Mouse (Mus musculus): ENCODE data around the gene Ntm.

Ntm gene

DNA sequence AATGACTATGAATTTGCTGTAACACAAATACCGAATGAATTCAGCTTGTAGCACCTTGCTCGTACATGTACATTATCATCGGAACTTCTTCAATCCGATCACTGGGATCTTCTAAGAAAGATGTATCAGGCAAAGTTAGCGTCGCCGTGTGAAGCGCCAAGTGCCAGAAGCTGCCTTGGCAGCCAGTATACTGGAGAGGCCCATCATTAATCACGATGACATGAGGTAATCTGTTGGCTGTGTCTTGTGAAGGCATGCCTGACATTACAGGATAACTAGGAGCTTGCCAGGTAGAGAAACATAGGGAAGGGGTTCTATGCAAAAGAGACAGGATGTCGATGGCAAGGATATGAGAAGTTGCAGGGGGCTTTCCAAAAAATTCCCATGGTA, 376.6 kb downstream of the Ntm start:
- DNase-seq (ENCODE audit: low spot score in 2 of 2): no peak

DNA sequence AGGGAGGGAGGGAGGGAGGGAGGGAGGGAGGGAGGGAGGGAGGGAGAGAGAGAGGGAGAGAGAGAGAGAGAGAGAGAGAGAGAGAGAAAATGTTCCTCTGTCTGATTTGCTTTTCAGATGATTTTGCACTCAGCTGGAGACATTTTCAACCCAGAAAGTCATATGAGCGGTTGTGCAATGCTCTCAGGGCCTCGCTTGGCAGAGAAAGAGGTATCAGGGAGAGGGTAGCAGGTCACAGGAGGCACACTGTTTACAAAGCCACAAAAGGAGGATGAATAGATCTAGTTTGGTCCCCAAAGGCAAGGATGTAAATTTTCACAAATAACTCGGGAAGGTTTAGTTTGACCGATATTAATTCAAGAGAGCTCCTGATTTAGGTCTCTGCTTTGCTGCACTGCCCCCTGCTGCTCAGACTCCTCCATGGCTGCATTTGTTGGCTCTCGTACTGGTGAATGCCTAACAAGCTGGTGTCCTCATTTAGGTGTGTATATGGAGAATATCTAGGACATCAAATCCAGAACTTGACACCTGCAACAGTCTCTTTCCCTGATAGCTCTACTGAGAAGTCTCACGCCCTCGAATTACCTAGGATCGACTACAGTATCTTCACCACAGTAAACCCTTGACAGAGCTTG, 377.1 kb downstream of the Ntm start:
- DNase-seq (ENCODE audit: low spot score in 2 of 2): peak; percentile 4 to 6

DNA sequence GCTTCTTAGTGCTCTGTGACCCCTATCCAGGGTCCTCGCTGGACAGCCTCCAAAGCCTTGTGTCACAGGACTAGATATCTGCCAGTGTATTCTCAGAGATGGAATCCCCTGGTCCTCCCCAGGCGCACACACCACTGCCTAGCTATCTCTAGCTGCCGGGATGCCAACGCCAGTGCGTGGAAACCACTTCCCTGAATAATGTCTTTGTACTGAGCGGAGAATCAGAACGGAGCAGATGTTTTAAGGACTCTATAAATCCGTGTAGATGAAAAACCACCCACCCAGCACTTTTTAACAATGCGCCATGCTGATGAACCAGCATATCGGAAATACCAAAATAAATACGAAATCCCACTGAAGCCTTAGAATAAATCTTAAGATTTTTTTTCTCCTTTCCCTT, 384.7 kb downstream of the Ntm start:
- DNase-seq (ENCODE audit: low spot score in 2 of 2): no peak

GRCm38 (mm10) chr9:29576051-29576533, 386.8 kb downstream of the Ntm start:
- no peak for DNase-seq (ENCODE audit: low spot score in 2 of 2)

- DNase-seq (ENCODE audit: low spot score in 2 of 2): no peak
These were observed 388.4 kb downstream of the Ntm start for GRCm38 (mm10) chr9:29574548-29574947.

GRCm38 (mm10) chr9:29568571-29568970, 394.4 kb downstream of the Ntm start:
- DNase-seq (ENCODE audit: low spot score in 2 of 2): no peak

GRCm38 (mm10) chr9:29562419-29563071, 400.4 kb downstream of the Ntm start:
- no peak for DNase-seq (ENCODE audit: low spot score in 2 of 2)

DNA sequence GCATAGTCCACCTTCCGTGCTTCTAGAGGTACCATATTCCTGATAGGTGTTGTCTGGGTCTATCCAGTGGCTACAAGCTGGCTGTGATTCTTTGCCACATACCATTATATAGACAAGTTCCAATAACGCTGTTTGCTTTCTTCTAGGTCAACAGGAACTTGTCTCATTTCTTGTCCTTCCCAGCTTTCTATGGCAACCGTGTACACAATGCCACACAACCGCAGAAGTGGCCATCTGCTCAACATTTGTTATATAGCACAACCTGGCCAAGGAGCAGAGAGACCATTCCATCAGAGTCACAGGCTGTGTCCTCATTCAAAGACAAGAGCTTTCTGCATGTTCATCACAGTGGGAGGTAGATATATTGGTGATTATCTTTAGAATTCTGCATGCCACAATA, 404.0 kb downstream of the Ntm start:
- no peak for DNase-seq (ENCODE audit: low spot score in 2 of 2)

DNA sequence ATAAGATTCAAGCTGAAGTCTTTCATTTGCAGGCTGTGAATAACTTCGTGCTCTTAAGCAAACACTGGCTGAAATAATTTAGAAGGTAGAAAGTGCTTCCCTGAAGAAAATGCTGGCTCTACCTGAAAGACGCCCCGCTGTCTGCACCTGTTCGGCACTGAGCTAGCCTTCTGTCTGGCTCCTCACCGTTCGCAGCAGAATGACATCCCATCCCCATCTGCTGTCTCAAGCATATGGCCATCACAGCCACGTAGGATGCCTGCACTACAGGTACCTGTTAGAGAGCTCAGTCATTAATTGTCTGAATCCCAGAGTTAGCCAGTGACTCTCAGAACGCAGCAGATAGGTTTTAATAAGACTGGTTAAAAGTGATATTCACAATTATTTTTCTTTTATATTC, 412.4 kb downstream of the Ntm start:
- DNase-seq (ENCODE audit: low spot score in 2 of 2): no peak

DNA sequence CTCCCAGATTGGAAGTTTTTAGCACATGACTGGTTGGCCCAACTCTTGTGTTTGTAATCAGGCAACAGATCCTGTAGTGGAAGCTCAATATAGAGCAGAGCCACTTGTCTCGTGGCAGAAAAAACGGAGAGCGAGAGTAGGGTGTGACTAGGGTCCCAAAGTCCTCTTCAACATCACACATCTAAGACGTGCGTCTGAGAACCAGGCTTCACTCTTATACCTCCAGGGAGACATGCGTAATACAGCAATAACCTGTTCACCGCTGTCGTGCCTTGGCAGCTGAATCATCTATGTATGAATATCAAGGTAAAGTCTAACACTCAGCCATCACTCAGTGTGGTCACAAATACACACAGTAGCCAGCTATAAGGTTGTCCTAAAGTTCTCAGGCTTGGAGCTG, 412.8 kb downstream of the Ntm start:
- DNase-seq (ENCODE audit: low spot score in 2 of 2): no peak

GRCm38 (mm10) chr9:29536415-29536814, 426.5 kb downstream of the Ntm start:
- DNase-seq (ENCODE audit: low spot score in 2 of 2): no peak

DNA sequence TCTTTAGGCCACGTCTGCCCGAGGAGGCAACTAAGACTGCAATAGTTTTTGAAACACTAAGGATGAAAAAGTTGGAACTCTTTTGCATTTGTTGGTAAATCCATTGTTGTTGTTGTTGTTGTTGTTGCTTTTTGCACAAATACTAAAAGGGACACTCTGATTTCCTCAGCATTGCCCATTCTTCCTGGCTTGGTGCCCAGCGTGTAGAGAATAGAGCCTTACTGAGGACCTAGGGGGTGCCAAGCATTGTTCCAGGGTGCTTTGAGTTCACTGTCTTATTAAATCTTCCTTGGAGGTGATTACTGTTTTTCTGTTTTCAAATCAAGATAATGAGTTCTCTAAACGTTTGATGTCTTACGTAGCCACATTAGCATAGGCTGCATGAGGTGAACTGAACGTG, 428.2 kb downstream of the Ntm start:
- DNase-seq (ENCODE audit: low spot score in 2 of 2): no peak

- no peak for DNase-seq (ENCODE audit: low spot score in 2 of 2)
These were observed 428.6 kb downstream of the Ntm start for GRCm38 (mm10) chr9:29534304-29534703.

GRCm38 (mm10) chr9:29533556-29533955, 429.4 kb downstream of the Ntm start:
- DNase-seq (ENCODE audit: low spot score in 2 of 2): no peak

- no peak for DNase-seq (ENCODE audit: low spot score in 2 of 2)
These were observed 431.6 kb downstream of the Ntm start for GRCm38 (mm10) chr9:29531147-29531917.

DNA sequence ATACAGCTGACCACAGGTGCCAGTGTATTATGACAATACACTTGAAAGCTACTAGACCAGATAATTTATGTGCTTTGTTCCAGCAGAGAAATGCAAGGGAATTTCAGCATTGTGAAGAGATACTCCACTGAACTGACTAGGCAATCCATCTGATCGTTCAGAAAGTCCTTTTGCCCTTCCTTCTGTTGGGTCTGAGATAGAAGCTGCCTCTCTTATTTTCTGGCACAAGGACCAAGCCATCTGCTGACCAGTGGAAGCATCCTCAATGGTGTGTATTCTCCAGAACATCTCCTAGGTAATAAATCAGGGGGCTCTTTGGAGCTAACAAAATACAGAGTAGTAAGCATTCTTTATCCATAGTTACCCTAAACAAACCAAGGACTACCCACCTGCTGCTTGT, 438.8 kb downstream of the Ntm start:
- no peak for DNase-seq (ENCODE audit: low spot score in 2 of 2)

DNA sequence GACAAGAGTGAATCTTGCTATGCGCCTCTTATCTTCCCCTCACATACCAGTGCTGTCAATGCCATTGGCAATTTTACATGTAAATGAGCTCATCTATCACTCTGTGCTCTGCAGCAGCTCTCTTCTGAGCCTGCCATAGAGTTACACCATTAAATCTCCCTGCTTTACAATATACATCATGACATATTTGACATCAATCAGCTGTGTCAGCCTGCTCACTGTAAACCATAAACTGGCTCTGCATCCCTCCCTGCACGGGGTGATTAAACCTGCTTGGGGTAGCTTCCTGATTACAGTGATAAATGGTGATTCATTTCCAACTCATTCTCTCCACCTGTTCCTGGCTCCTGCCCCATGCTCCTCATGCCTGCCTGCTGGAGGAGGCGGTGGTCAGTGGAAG, 439.7 kb downstream of the Ntm start:
- no peak for DNase-seq (ENCODE audit: low spot score in 2 of 2)

DNA sequence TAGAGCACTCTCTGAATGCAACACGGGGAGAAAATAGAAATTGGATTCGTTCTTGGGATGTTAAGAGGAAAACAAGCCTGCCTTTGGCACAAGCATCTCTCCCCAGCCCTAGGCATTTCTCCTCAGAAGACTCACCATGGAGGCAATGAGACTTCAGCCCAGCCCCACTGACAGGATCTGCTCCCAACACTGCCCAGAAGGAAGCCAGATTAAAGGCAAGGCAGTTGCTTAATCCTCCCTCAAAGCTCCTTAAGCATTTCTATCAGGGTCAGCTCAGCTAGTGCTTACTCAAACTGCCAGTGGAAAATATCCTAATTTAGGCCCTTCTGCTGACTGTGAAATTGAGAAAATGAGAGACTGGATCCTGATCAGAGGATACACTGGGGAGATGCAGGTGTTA, 443.8 kb downstream of the Ntm start:
- DNase-seq (ENCODE audit: low spot score in 2 of 2): no peak

DNA sequence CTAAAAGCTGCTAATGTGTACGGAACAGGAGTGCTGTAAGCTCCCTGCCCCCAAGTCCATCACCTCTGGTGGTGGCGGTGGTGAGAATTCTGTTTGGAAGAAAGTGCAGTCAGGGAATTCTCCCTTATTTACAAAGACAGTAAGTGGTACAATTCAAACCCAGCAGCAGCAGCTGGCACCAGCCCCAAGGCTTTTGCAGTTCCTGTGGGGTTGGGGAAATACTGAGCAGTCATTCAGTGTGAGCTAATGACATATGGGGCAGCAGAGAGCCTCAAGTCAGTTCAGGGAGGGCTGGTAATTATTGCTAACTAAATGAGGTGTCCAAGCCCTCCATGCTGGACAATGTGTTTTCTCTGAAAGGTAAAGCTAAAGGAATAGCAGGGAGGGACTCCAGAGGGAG, 446.3 kb downstream of the Ntm start:
- no peak for DNase-seq (ENCODE audit: low spot score in 2 of 2)

GRCm38 (mm10) chr9:29514588-29515356, 448.2 kb downstream of the Ntm start:
- no peak for DNase-seq (ENCODE audit: low spot score in 2 of 2)

DNA sequence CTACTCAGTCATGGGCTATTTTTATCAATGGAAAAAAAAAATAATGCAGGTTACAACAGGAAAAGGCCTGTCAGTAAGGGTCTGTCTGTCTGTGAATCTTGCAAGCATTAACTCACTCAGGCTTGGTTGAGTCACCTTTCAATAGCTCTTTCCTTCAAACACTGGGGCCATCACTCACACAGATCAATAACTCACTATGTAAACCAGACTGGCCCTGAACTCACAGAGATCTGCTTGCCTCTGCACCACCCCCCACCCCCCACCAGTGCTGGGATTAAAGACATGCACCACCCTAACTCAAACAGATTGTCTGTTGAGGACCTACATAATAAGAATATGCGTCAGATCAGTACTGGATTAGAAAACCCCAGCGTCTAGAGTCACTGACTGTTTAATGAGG, 466.9 kb downstream of the Ntm start:
- no peak for DNase-seq (ENCODE audit: low spot score in 2 of 2)

- no peak for DNase-seq (ENCODE audit: low spot score in 2 of 2)
These were observed 480.7 kb downstream of the Ntm start for GRCm38 (mm10) chr9:29482272-29482671.

All from urinary bladder, adult 18-20 months (tissue).